Mouse (Mus musculus) adrenal gland, adult (tissue): ENCODE results near the gene Dhrs7c.

Experiments
- DNase-seq, 2 experiments: peaks; one replicate each; pipeline ENCODE4 v3.0.0; 2022 to 2023; ENCODE audit warnings: low spot score in 1 of 2; ENCODE audit not compliant: inconsistent age in 2 of 2

Gene Dhrs7c

DNA sequence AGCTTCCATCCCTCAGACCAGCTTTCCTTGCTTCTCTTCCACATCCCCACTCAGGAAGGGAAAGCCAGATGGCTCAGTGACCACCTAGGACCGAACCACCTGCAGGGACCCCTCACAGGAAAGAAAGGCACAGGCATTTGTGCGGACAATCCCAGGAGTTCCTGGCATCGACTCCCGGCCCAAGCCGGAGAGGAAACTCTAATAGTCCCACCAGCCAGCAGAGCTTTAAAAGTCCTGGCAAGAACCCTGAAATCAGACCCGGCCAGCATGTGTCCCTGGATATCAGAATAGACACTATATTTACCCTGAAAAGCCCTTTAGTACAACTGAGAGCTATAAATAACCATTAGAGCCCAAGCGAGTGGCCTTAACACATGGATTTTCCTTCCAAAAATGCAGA is at the start of gene Dhrs7c:
Gene Dhrs7c, plus strand, starts transcription at position 257 of the 400 bp plus-strand sequence.
- no peak for DNase-seq

DNA sequence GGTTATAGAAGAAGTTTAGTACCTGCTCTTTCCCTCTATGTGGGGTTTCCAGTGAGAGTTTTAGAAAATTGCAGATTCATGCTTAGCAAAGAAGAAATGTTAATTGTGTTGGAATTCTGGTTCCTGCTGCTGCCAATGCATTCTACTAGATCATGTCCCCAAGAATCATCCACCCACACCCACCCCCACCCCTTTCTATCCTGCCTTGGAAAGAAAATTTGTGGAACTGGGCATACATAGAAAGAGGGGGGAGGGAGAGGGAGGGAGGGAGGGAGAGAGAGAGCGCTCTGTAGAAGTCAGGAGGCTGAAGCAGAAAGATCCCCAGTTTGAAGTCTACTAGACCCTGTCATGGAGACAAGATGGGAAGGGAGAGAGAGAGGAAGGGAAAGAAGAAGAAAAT is 41.7 kb upstream of the Dhrs7c start:
- DNase-seq, result no peak

DNA sequence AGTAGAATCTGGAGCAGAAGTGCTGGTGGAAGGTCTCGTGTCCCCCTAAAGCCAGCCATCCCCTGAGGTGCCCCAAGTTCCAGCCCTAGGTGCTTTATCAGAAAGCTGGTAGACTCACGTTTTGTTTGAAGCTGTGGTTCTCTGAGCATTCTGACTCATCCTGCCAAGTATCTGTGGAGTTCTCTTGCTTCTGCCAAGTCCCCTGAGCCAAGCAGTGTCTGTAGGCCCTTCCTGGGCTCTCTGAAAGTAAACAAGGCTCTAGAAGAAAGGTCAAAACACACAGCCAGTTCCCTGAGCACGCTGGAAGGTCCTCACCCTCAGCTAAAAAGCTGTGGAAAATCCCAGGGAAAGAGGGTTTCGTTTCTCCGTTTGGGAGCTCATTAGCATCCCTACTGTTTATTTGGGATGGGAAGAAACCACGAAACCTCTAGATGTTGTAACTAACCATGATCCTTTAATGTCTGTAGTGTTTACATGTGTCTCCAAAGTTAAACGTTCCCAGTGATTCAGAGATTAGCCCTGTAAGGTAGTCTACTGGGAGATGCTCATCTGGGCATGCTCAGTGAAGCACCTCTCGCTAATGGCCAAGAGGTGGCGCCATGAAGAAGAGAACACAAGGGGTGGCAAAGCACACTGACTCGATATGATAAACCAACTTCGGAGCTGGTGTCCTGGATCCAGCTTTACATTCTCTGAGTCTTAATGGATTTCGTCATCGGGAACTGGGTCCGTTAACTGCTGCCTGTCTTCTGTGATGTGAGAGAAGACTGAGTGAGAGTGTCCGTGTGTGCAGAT is 40.4 kb upstream of the Dhrs7c start:
- DNase-seq, result peak in 1 of 2 experiments; percentile 44

DNA sequence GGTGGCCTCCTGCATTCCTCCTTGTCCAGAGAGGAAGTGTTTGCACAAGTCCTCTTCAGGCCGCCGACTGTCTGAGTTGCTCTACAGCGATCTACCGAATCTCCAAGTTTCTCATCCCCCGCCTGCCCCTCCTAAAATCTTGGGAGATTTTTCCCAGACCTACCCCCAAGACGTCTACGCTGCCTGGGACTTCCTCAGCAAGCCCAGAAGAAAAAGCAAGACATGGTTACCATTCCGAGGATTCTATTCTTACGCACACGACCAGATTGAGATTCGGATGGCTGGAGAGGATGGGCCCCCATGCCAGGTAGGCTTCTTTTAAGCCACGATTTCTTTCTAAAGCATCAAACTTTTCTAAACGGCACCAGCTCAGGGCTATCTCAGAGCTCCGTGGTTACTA is 26.9 kb upstream of the Dhrs7c start, which contains the start of gene Glp2r:
Gene Glp2r, minus strand, starts transcription at position 101 of the 400 bp plus-strand sequence.
- DNase-seq, result no peak

DNA sequence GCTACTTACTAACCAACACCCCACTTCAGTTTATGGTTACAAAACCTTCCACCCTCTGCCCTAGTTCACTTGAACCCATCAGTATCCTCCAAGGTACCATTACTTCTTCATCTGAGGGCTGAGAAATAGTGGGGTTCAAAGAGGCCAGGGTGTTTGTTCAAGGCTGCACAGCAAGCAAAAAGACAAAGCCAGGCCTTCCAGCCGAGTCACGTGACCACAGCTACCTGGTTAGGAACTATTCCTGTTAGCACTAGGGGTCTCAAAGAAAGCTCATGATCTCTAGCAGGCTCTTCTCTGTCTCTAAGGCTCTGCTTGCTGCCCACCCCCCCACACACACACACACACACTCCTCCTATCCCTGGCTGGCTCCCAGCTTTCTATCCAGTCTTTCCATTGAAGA is 26.3 kb upstream of the Dhrs7c start:
- DNase-seq, result no peak

DNA sequence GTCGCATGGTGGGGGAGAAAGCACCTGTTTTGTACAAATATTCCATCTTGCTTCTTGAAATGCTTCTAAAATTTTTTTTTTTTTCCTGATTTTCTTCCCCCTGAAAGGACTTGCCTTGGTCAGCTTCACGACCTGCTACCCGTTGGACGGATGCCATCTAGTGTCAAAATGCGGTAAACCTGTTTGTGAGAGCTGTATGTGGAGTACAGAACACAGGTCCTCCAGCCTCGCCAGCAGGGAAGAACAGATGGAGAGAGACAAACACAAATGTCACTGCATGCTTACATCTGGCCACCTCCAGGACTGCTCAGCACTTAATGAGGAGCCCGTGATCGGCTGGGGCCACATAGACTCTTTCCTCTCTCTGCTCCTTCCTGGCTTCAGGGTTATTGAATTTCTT is 25.4 kb upstream of the Dhrs7c start:
- DNase-seq, result peak; percentile 39 to 75

DNA sequence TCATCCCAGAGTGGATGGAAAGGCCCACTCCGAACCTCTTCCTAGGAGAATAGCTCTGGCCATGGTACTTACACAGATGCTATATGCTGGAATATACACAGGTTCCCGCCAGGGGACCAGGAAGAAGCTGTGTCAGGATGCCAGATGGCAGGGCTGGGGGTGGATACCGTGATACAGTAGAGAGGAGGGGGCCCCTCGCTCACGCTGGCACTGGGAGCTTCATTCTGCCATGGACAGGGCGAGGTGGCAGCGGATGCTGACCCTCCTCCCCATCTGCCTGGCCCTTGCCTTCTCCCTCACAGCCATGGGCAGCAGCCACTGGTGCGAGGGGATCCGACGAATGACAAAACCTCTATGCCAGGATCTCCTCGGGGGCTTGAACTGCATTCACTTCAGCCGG is 23.6 kb upstream of the Dhrs7c start, which contains the start of gene Gsg1l2:
Gene Gsg1l2, plus strand, starts transcription at position 230 of the 400 bp plus-strand sequence.
- no peak for DNase-seq

DNA sequence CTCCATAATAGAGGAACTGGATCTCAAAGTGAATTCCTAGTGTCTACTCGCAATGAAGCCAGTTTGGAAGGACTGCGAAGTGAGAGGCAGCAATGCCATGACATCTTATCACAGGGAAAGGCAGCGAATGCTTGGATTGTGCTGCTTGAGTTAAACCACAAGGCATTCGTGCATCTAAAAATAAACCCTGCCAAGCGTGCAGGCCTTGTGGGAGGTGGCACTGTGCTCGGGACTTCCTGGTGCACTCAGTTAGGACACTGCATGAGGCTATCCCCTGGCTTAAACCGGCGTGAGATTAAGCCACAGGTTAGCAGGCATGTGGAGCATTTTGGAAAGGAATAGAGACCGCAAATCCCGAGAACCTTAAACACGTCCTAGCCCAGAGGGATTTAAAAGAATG is 7.8 kb upstream of the Dhrs7c start:
- no peak for DNase-seq

DNA sequence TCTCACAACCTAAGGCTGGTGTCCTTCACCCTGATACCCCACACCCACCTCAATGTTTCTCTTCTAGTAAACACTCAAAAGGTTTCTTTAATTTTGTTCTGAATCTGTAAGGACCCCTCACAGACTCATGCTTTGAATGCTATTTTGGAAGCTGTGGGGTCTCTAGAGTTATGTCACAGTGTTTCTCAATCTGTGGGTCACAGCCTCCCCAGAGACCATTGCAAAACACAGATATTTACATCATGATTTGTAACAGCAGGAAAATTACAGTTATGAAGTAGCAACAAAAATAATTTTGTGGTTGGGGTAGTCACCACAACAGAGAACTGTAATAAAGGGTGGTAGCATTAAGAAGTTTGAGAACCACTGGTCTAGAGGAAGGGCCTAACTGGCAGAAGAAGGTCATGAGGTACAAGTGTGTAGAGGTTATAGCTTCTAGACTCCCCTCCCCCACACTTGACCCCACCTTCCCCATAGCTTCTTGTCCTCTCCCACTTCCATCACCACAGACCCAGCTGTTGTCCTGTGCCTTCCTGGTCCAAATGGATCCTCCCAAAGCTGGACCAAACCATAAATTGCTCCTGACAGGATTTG is 2.2 kb downstream of the Dhrs7c start:
- no peak for DNase-seq

DNA sequence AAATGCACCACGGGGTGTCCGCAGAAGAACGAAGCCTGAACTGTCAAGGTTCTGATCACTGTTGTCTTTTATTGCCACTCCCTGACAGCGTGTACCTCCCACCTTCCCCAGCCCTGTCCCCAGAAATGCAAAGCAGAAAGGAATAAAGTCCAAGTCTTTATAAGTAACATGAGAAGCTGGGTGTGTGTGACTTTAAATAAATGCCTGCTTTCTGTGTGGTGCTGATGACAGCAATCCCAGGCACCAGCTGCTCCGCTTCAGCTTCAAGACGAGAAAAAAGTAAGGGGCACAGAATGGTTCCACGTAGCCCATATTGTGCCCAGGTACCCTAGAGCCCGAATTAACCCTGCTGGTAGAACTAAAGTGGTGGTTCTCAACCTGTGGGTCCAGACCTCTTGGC is 3.2 kb downstream of the Dhrs7c start:
- DNase-seq, result no peak

DNA sequence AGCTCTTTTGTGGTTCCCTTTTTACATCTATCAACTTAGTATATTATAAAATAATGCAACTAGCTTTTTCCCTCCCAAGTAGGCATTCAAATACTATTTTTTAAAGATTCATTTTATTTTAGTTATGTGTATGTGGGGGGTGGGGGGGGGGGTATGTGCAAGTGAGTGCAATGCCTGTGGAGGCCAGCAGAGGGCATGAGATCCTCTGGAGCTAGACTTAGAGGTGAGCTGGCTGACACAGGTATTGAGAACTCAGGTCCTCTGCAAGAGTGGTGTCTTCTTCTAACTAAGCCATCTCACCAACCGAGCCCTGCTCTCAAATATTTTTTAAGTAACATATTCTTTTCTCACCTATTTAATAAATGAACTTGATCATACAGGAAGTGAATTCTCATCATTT is 7.6 kb downstream of the Dhrs7c start:
- DNase-seq, result no peak

DNA sequence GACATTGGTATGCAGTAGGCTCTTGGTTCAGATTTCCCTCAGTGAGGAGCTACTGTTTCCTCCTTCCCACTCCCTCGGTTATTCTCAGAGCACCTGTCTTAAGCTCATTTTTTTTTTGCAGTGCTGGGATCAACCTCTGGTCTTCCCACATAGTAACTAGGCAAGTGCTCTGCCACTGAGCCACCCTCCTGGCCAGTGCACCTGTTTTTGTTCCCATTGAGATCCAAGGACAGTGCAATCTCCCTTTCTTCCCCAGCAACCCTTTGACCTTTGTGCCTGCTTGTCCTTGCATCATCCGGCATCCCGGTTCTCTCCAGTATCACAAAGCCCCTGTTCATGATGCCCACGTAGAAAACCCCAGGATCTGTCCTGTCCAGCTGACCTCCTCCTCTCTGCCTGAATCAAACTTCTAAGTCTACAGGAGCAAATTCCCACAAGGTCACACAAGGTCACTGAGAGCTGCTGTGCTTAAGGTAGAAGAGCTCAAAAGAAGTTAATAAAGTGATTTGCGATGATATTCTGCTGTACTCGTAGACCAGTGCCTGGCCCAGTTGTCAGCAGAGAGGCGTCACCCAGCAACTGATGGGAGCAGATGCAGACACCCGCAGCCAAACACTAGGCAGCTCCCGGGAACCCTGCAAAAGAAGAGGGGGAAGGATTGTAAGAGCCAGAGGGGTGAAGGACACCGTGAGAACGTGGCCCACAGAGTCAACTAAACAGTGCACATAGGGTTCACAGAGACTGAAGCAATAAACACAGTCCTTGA is 9.0 kb downstream of the Dhrs7c start:
- no peak for DNase-seq

DNA sequence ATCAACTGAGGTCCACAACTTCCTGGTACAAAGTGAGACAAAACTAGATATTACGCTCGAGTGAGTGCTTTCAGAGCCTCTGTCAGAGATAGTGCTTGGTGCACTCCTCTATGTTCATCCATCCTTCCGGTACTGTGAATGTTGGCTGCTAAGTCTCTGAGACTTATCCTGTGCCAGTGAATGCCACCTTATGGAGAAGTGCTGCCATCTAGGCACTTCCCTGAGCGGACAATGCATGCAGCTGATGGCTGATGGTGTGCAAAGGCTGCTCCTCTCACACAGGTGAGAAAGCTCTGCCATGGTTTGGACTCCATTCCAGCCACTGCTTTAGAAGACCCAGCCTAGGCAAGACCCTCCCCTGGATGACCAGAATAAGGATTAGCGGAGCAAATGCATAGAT is 10.1 kb downstream of the Dhrs7c start:
- no peak for DNase-seq

DNA sequence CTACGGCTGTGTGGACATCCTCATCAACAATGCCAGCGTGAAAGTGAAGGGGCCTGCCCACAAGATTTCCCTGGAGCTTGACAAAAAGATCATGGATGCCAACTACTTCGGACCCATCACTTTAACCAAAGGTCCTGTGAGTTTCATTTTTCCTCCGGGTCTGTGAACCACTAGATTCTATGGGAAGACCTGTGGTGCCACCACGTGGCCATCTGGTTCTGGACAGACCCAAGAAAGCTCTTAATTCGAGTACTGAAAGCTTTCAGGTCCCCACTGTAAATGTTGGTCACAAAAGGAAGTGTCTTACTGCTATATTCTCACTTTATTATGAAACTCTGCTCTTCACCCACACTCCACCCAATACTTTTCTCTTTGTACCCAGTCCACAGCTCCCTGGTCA is 13.5 kb downstream of the Dhrs7c start:
- peak; percentile 12 to 43 for DNase-seq

DNA sequence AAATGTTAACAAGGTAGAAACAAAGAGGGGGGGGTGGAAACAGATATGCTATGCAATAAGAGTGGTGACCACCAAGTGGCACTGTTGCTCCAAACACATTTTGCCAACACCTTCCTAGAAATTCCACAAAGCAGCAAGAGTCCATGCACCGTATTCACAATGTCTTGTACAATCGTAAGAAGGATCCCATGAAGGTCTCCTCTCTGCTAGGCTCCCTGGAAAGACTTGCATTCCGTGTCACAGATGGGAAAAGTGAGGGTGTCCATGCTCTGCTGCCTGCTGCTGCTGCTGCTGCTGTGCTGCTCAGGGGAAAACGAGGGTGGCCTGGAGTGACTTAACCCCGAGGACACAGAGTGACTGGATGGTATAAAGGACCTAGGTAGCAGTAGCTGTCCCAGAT is 21.6 kb downstream of the Dhrs7c start:
- DNase-seq, result peak; percentile 5 to 55

DNA sequence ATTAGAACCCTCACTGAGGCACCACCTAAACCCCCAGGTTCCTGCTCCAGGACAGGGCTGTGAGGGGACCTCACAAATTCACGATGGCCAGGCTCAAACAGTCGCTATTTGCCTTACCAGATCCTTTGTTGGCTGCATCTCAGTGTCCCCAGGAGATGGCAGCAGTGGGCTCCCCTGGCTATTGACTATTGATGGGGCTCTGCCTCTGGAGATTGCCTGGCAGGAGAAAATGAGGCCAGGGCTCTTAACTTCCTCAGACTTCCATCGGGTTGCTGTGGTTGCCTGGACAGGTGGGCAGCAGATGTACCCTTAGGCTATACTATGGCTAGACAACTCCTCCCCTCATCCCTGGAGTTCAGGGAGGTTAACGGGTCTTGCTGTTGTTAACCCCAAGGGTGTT is 22.2 kb downstream of the Dhrs7c start:
- peak; percentile 12 to 64 for DNase-seq

DNA sequence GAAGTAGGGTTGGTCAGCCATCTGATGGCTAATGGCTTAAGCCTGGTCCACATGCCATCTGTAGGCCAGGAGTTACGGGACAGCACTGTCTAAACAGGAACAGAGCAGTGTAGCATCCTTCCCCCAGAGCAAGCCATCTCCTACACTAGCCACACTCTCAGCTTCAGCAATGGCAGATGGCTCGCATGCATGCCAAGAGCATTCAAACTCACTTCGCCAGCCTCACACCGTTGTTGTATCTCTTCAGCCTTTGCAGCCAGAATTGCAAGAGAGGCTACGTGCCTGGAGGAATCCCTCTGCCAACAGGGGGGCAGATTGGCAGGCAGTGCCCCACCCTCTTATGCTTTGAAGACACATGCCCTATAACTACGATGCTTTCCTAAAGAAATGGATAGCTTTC is 23.6 kb downstream of the Dhrs7c start:
- no peak for DNase-seq

DNA sequence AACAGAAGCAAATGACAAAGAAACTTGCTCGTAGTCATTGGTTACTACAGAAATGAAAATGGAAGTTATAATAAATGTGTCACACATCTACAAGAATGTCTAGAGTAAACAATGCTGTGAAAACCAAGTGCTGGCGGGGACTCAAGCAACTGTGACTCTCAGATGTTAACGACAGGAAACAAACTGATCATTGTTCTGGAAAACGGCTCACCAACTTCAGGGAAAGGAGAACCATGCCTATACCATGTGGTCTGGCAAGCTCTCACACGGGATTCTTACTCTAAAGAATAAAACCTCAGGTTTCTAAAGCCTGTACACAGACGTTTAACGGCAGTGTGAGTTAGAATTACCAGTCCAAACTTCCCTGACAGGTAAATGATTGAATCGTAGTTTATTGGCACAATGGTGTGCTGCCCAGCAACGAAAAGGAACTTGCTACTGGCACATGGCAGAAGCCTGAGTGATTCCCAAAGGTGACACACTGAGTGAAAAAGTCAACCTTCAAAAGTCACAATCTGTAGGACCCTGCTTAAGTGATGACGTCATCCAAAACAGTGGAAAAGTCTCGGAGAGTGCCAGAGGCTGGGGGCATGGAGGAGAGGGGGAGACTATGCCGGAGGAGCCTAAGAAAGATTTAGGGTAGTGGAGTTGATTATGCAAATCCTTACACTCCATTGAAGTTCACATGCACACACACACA is 30.5 kb downstream of the Dhrs7c start:
- DNase-seq, result no peak

DNA sequence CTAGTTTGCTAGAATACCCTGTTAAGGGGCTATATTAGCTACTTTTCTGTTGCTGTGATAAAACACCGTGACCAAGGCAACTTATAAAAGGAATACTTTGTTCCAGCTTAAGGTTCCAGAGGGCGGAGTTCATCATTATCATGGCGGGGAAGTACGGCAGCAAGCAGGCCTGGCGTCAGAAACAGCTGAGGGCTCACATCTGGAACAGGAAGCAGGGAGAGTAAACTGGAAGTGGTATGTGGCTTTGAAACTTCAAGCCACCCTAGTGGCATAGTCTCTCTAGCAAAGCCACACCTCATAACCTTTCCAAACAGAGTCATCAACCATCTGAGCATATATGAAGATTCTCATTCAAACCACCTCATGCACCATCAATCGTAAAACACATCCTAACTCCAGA is 31.5 kb downstream of the Dhrs7c start:
- DNase-seq, result no peak

DNA sequence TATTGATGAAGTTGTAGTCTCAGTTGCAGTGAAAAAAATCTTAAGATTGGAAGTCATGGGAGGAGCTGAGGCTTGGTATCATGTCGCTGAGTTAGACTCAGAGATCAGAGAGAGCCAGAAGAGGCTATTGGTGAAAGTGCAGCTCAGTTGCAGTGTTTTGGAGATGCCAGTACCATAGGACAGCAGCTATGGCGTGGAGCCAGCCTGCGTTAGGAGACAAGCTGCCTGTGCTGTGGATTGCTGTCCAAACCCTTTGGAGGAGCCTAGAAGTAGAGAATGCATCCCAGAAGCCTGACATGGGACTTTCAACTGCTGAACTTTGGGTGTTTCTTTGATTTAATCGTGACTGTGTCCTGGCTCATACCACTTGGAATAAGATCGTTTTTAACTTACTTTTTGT is 33.8 kb downstream of the Dhrs7c start:
- no peak for DNase-seq

DNA sequence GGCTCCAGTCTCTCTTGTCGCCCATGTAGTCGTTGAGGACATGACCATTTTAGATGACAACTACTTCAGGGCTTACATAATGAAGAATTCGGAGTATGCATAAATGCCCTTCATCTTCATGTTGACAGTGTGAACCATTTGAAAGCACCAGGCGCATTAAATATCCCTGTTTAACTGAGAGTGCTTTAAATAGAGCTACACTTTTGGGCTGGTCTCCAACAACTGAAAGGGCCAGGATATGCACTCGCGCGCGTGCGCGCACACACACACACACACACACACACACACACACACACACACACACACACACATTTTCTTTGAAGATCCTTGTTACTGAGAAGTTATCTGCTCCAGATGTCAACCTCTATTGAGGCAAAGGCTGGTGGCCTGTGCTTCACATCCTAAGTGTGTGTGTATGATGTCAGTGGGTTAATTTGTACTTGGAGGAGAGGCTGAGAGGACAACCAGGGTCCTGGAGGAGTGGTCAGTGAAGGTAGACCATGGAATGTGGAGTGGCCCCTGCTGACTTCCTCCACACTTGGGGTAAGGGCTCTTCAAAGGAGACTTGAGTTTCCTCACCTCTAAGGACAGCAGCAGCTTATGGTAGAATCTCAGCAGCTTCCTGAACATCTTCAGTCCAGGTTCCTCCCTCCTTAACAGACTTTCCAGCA is 37.6 kb downstream of the Dhrs7c start:
- no peak for DNase-seq
